Mouse (Mus musculus) limb, embryonic 12.5 days (tissue): ENCODE measurements at regions not wholly inside any gene's neighbourhood (a gene's known extent, or its start where the extent isn't known, plus 50 kb on each side); places are given as distances from the start of the nearest gene placed in this dataset.
A peak's percentile ranks its signal among the peaks of the same experiment; 100 is the strongest.

Experiments
- ATAC-seq: fragments of 200-750 bp; cut with Nextera tagmentation; 2 replicates; pipeline ENCODE4 v1.8.0; 2017; ENCODE audit warnings: low read depth, moderate TSS enrichment; ENCODE audit not compliant: insufficient number of reproducible peaks, insufficient read depth, low FRiP score, low TSS enrichment
- H3K27ac ChIP-seq: fragments of 300-500 bp; sonication (generic); 2 replicates; pipeline ENCODE4 v1.5.1; 2016; ENCODE audit warnings: mild to moderate bottlenecking, moderate library complexity
- H3K27me3 ChIP-seq: fragments of 300-500 bp; sonication (generic); 2 replicates; pipeline ENCODE4 v1.6.1; 2016; ENCODE audit warnings: mild to moderate bottlenecking, moderate library complexity
- H3K36me3 ChIP-seq: fragments of 300-500 bp; sonication (generic); 2 replicates; pipeline ENCODE4 v1.6.1; 2016; ENCODE audit warnings: mild to moderate bottlenecking, moderate library complexity
- H3K4me1 ChIP-seq: fragments of 300-500 bp; sonication (generic); replicated peaks from 2 replicates; pipeline ENCODE4 v1.6.1; 2016
- H3K4me2 ChIP-seq: fragments of 300-500 bp; sonication (generic); 2 replicates; pipeline ENCODE4 v1.6.1; 2016; ENCODE audit warnings: mild to moderate bottlenecking, moderate library complexity
- H3K4me3 ChIP-seq: fragments of 300-500 bp; sonication (generic); replicated peaks from 2 replicates; pipeline ENCODE4 v1.5.1; 2016; ENCODE audit warnings: mild to moderate bottlenecking
- H3K9ac ChIP-seq: fragments of 300-500 bp; sonication (generic); replicated peaks from 2 replicates; pipeline ENCODE4 v1.6.1; 2016; ENCODE audit warnings: mild to moderate bottlenecking, moderate library complexity
- H3K9me3 ChIP-seq: fragments of 300-500 bp; sonication (generic); 2 replicates; pipeline ENCODE4 v1.6.1; 2016; ENCODE audit warnings: mild to moderate bottlenecking, moderate library complexity
- WGBS: fragments of 180-500 bp; shearing (Covaris S2); methylation state at CpG from one replicate; pipeline ENCODE4 v1.1.7; 2016; 5-methylcytosine and 5-hydroxymethylcytosine counted together

DNA sequence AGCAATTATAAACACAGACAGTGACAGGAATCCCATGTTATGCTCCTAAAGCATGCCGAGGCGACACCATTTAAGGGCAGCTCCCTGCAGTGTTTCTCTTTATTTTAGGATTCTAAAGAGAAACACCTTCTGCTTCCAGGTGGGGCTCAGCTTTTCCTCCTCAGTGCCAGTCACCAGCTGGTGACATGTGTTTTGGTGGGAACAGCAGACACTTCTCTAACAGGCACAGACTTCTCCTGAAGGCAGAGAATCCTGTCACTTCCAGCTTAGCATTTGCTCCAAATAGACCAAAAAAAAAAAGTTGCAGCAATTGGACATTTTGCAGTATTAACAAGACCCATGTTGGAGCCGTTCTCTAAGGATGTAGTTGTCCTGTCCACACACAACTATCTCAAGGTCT is 115.6 kb upstream of the Cdh6 start:
- Histone ChIP-seq H3K27me3 (no peaks in the 10 kb centered on the region), H3K27ac (no peak overlapping the region), H3K4me2 (no peak overlapping the region), H3K4me1 (peaks cover 20% of the 10 kb centered on the region), H3K9ac (no peak overlapping the region), H3K9me3 (no peaks in the 10 kb centered on the region), H3K4me3 (no peak overlapping the region), H3K36me3 (no peaks in the 10 kb centered on the region)
- WGBS, result 78% methylated on average over 3 of the region's 3 CpGs
- no peak for ATAC-seq

DNA sequence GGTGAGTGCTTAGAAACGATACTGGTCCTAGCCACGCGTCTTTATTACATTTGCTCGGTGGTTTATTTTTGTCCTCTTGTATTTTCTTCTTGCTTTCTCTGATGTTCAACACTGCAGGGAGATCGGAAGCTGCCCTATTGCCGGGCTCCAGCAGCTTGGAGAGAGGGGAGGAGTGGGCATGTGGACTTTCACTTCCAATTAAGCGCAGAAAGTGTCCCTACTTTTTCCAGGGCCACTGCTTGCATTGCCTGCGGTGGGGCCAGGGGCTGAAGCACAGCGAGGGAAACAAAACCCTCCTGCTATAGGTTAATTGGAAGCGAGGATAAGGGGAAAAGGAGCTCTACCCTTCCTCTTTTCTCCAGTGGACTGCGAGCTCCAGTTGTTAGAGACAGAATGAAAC is 114.4 kb upstream of the Cdh6 start:
- Histone ChIP-seq H3K4me3 (peak overlapping the region; percentile 9), H3K4me2 (peak overlapping the region; percentile 47), H3K9ac (0 out of 2 replicates have a peak overlapping the region, but pooled peaks have one; percentile 0), H3K4me1 (peaks cover 20% of the 10 kb centered on the region), H3K27ac (no peak overlapping the region), H3K36me3 (no peaks in the 10 kb centered on the region), H3K27me3 (no peaks in the 10 kb centered on the region), H3K9me3 (no peaks in the 10 kb centered on the region)
- no peak for ATAC-seq
- 31% methylated on average over 11 of the region's 11 CpGs for WGBS

GRCm38 (mm10) chr15:13285355-13285754 is 111.9 kb upstream of the Cdh6 start:
- no peak for ATAC-seq
- WGBS, result 41% methylated on average over 3 of the region's 3 CpGs
- no peak overlapping the region for H3K4me3 ChIP-seq

GRCm38 (mm10) chr15:13284219-13284618 is 110.7 kb upstream of the Cdh6 start:
- Histone ChIP-seq H3K4me1 (peaks cover 20% of the 10 kb centered on the region), H3K4me3 (no peak overlapping the region), H3K27ac (no peak overlapping the region), H3K4me2 (no peak overlapping the region), H3K9me3 (no peaks in the 10 kb centered on the region), H3K9ac (no peak overlapping the region), H3K36me3 (no peaks in the 10 kb centered on the region), H3K27me3 (no peaks in the 10 kb centered on the region)
- ATAC-seq, result no peak
- WGBS, result 83% methylated on average over 2 of the region's 2 CpGs

More at GRCm38 (mm10) chr15:13285355-13285754, 111.9 kb upstream of the Cdh6 start:
- no peaks in the 10 kb centered on the region for H3K27me3 ChIP-seq
- no peak overlapping the region for H3K4me2 ChIP-seq
- H3K9me3 ChIP-seq, result no peaks in the 10 kb centered on the region
- H3K36me3 ChIP-seq, result no peaks in the 10 kb centered on the region
- H3K27ac ChIP-seq, result no peak overlapping the region
- H3K4me1 ChIP-seq, result peaks cover 20% of the 10 kb centered on the region
- H3K9ac ChIP-seq, result no peak overlapping the region

GRCm38 (mm10) chr15:13283106-13283505 is 109.6 kb upstream of the Cdh6 start:
- no peak for ATAC-seq

GRCm38 (mm10) chr15:13276909-13277235 is 103.4 kb upstream of the Cdh6 start:
- H3K9ac ChIP-seq, result no peak overlapping the region

More at GRCm38 (mm10) chr15:13283106-13283505, 109.6 kb upstream of the Cdh6 start:
- Histone ChIP-seq H3K4me1 (peaks cover 13% of the 10 kb centered on the region), H3K27ac (no peak overlapping the region), H3K27me3 (no peaks in the 10 kb centered on the region), H3K9me3 (no peaks in the 10 kb centered on the region), H3K36me3 (no peaks in the 10 kb centered on the region), H3K9ac (no peak overlapping the region), H3K4me3 (no peak overlapping the region), H3K4me2 (no peak overlapping the region)
- WGBS, result 91% methylated on average over 5 of the region's 5 CpGs

GRCm38 (mm10) chr15:13276225-13276908 is 102.9 kb upstream of the Cdh6 start:
- H3K4me3 ChIP-seq, result no peak overlapping the region
- no peak overlapping the region for H3K27ac ChIP-seq
- H3K27me3 ChIP-seq, result no peaks in the 10 kb centered on the region
- no peaks in the 10 kb centered on the region for H3K9me3 ChIP-seq
- no peak overlapping the region for H3K4me2 ChIP-seq
- H3K9ac ChIP-seq, result no peak overlapping the region
- H3K36me3 ChIP-seq, result no peaks in the 10 kb centered on the region
- no peaks in the 10 kb centered on the region for H3K4me1 ChIP-seq
- WGBS, result 86% methylated on average over 5 of the region's 5 CpGs
- no peak for ATAC-seq

More at GRCm38 (mm10) chr15:13276909-13277235, 103.4 kb upstream of the Cdh6 start:
- WGBS, result 79% methylated on average over 8 of the region's 8 CpGs
- Histone ChIP-seq H3K4me1 (no peaks in the 10 kb centered on the region), H3K27me3 (no peaks in the 10 kb centered on the region), H3K36me3 (no peaks in the 10 kb centered on the region), H3K27ac (no peak overlapping the region), H3K9me3 (no peaks in the 10 kb centered on the region), H3K4me2 (no peak overlapping the region), H3K4me3 (no peak overlapping the region)
- ATAC-seq, result no peak

DNA sequence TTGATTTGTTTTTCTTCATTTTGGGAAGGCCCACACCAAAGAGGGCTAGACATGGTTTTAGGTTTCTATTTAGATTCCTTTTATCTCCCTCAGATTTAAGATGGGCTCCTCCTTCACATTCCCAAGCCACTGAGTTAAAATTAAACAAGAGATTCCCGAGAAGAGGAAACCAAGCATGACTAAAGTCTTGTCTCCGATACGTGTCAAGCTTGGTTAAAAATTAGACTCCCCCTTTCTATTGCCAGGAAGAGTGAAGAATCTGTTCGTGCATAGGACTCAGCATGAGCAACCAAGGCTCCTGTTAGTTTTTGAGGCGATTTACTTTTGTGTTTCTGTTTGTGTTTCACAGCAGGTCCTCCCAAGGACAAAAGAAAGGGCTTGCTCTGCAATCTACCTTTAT is 101.9 kb upstream of the Cdh6 start:
- Histone ChIP-seq H3K4me1 (no peaks in the 10 kb centered on the region), H3K4me3 (no peak overlapping the region), H3K27ac (no peak overlapping the region), H3K36me3 (no peaks in the 10 kb centered on the region), H3K27me3 (no peaks in the 10 kb centered on the region), H3K9me3 (no peaks in the 10 kb centered on the region), H3K4me2 (no peak overlapping the region), H3K9ac (no peak overlapping the region)
- ATAC-seq, result no peak
- WGBS, result 66% methylated on average over 5 of the region's 5 CpGs

DNA sequence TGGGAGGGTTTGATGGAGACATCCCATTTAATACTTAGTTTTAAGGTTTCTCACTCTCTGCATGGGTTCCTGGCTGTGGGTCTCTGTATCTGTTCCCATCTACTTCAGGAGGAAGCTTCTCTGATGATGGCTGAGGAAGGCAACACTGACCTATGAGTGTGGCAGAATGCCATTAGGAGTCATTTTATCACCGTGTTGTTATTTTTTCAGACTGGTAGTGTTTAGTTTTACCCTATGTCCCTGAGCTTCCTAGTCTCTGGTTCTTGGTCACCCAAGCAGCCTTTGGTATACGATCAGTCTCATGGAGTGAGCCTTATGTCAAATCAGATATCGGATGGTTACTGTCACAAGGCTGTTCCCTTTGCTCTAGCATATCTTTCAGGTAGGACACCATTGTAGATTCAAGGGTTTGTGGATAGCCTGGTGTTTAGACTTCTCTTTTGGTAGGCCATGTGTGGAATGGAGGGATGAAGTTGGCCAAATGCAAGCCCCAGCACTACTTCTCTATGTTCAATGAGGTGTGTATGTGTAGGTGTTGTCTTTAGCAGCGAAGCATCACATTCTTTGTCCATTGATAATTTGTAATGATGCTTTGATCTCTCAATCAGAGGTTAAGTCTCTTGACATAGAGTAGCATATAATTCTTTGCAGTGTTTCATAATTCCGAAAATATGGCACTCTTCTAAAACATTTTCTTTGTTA is 101.0 kb upstream of the Cdh6 start:
- WGBS, result 91% methylated on average over 5 of the region's 5 CpGs
- ATAC-seq, result no peak

GRCm38 (mm10) chr15:13246053-13246696 is 72.7 kb upstream of the Cdh6 start:
- ATAC-seq, result no peak

More for the DNA sequence above, 101.0 kb upstream of the Cdh6 start:
- Histone ChIP-seq H3K27ac (no peak overlapping the region), H3K4me1 (no peaks in the 10 kb centered on the region), H3K4me3 (no peak overlapping the region), H3K9ac (no peak overlapping the region), H3K27me3 (no peaks in the 10 kb centered on the region), H3K36me3 (no peaks in the 10 kb centered on the region), H3K4me2 (no peak overlapping the region), H3K9me3 (no peaks in the 10 kb centered on the region)

GRCm38 (mm10) chr15:13244306-13244705 is 70.8 kb upstream of the Cdh6 start:
- Histone ChIP-seq H3K27ac (no peak overlapping the region), H3K4me2 (no peak overlapping the region), H3K9me3 (no peaks in the 10 kb centered on the region), H3K27me3 (no peaks in the 10 kb centered on the region), H3K4me3 (no peak overlapping the region), H3K36me3 (no peaks in the 10 kb centered on the region), H3K9ac (no peak overlapping the region), H3K4me1 (0 out of 2 replicates have a peak, but pooled peaks cover 4% of the 10 kb centered on the region)
- 48% methylated on average over 14 of the region's 14 CpGs for WGBS
- ATAC-seq, result no peak

More at GRCm38 (mm10) chr15:13246053-13246696, 72.7 kb upstream of the Cdh6 start:
- no peaks in the 10 kb centered on the region for H3K36me3 ChIP-seq
- WGBS, result 75% methylated on average over 11 of the region's 11 CpGs
- H3K27ac ChIP-seq, result no peak overlapping the region
- 0 out of 2 replicates have a peak, but pooled peaks cover 2% of the 10 kb centered on the region for H3K4me1 ChIP-seq
- no peaks in the 10 kb centered on the region for H3K9me3 ChIP-seq
- no peak overlapping the region for H3K4me3 ChIP-seq
- no peak overlapping the region for H3K4me2 ChIP-seq
- no peaks in the 10 kb centered on the region for H3K27me3 ChIP-seq
- no peak overlapping the region for H3K9ac ChIP-seq
